Mouse (Mus musculus) limb, embryonic 15.5 days (tissue): ENCODE data around the gene Grik1. TPM values are rescaled to one million over a fixed set of nuclear protein-coding genes. Genes with fewer than 3 reads are reported as not detected.

Experiments used
- ATAC-seq: fragments of 200-750 bp; cut with Nextera tagmentation; 2 replicates; pipeline ENCODE4 v1.8.0; 2017; ENCODE audit warnings: low read depth, moderate TSS enrichment; ENCODE audit not compliant: insufficient number of reproducible peaks, low FRiP score, low TSS enrichment
- H3K27ac ChIP-seq: fragments of 300-500 bp; sonication (generic); 2 replicates; pipeline ENCODE4 v1.5.1; 2015; ENCODE audit warnings: moderate library complexity, mild to moderate bottlenecking, inconsistent platforms
- H3K27me3 ChIP-seq: fragments of 300-500 bp; sonication (generic); 2 replicates; pipeline ENCODE4 v1.6.1; 2015; ENCODE audit warnings: inconsistent platforms
- H3K36me3 ChIP-seq: fragments of 300-500 bp; sonication (generic); 2 replicates; pipeline ENCODE4 v1.6.1; 2015; ENCODE audit warnings: inconsistent platforms
- H3K4me1 ChIP-seq: fragments of 300-500 bp; sonication (generic); 2 replicates; pipeline ENCODE4 v1.6.1; 2015; ENCODE audit warnings: inconsistent platforms
- H3K4me2 ChIP-seq: fragments of 300-500 bp; sonication (generic); 2 replicates; pipeline ENCODE4 v1.6.1; 2015; ENCODE audit warnings: mild to moderate bottlenecking, inconsistent platforms
- H3K4me3 ChIP-seq: fragments of 300-500 bp; sonication (generic); 2 replicates; pipeline ENCODE4 v1.5.1; 2015; ENCODE audit warnings: mild to moderate bottlenecking, inconsistent platforms
- H3K9ac ChIP-seq: fragments of 300-500 bp; sonication (generic); 2 replicates; pipeline ENCODE4 v1.6.1; 2015; ENCODE audit warnings: inconsistent platforms
- H3K9me3 ChIP-seq: fragments of 300-500 bp; sonication (generic); 2 replicates; pipeline ENCODE4 v1.6.1; 2016; ENCODE audit warnings: inconsistent platforms
- WGBS: fragments of 180-500 bp; shearing (Covaris S2); methylation state at CpG from one replicate; pipeline ENCODE4 v1.1.7; 2015; 5-methylcytosine and 5-hydroxymethylcytosine counted together
- polyA plus RNA-seq: library from polyadenylated mRNA; unstranded; fragments of >200 nt; fragmentation: Nextera tagmentation; extraction: Ambion mirVana; gene quantifications from 2 replicates; pipeline ENCODE4 v1.2.1, GENCODE M21; 2015

Gene Grik1
- polyA plus RNA-seq, 1 experiment from 2014 or later = 2.8 TPM

- no peaks in the 10 kb centered on the region for H3K27me3 ChIP-seq
These were observed 68.1 kb downstream of the Grik1 start for GRCm38 (mm10) chr16:88221932-88222331.

GRCm38 (mm10) chr16:88212531-88212930, 77.5 kb downstream of the Grik1 start:
- H3K4me2 ChIP-seq = no peak overlapping the region
- H3K36me3 ChIP-seq = no peaks in the 10 kb centered on the region
- no peak overlapping the region for H3K27ac ChIP-seq
- no peaks in the 10 kb centered on the region for H3K9me3 ChIP-seq
- ATAC-seq = no peak
- no peaks in the 10 kb centered on the region for H3K27me3 ChIP-seq
- no peaks in the 10 kb centered on the region for H3K4me1 ChIP-seq
- H3K9ac ChIP-seq = no peak overlapping the region
- 56% methylated on average over 5 of the region's 5 CpGs for whole genome bisulfite sequencing
- no peak overlapping the region for H3K4me3 ChIP-seq

More at GRCm38 (mm10) chr16:88221932-88222331, 68.1 kb downstream of the Grik1 start:
- Histone ChIP-seq H3K4me3 (no peak overlapping the region), H3K4me1 (no peaks in the 10 kb centered on the region), H3K4me2 (no peak overlapping the region), H3K36me3 (no peaks in the 10 kb centered on the region), H3K9ac (no peak overlapping the region), H3K9me3 (no peaks in the 10 kb centered on the region), H3K27ac (no peak overlapping the region)
- ATAC-seq = no peak
- 59% methylated on average over 3 of the region's 3 CpGs for whole genome bisulfite sequencing

DNA sequence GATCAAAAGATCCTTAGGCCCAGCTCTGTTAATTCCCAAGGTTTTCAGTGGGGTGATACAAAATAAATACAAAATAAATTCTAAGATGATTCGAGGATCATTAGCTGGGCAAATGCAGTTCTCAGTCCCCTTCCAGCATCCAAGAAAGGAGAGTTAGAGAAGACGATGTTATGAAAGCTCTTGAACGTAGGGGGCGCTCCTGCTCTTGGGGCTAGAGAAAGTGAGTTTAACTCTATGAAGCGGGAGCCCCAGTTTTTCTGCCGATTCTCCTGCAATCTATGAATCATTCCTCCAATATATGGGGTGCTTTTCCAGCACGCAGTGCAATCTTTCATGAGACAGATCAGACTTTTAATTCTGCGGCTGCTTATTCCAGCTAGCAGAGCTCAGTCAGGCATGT, 78.2 kb downstream of the Grik1 start:
- Histone ChIP-seq H3K27ac (no peak overlapping the region), H3K4me2 (no peak overlapping the region), H3K4me3 (no peak overlapping the region), H3K27me3 (no peaks in the 10 kb centered on the region), H3K4me1 (no peaks in the 10 kb centered on the region), H3K9ac (no peak overlapping the region), H3K9me3 (no peaks in the 10 kb centered on the region), H3K36me3 (no peaks in the 10 kb centered on the region)
- WGBS = 67% methylated on average over 8 of the region's 8 CpGs
- ATAC-seq = no peak

DNA sequence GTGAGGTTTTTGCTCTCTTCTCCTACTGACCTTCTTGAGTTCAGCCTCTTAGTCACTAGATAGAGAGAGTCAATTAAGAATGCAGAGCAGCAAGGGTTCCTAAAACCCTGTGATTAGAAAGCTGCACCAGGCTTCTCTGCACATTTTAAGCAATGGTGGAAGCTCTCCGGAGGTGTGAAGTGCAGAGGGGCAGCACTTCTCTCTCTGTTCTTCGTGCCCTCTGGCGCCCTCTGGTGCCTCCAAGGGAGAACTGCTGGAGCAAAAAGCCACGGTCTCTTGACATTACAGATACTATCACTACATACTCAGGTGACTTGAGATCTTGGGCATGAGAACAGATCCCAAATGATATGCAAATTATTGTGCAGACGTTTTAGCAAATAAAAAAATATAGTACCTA, 85.7 kb downstream of the Grik1 start:
- no peak for ATAC-seq
- Histone ChIP-seq H3K9ac (no peak overlapping the region), H3K4me1 (no peaks in the 10 kb centered on the region), H3K9me3 (no peaks in the 10 kb centered on the region), H3K27ac (no peak overlapping the region), H3K4me3 (no peak overlapping the region), H3K27me3 (no peaks in the 10 kb centered on the region), H3K36me3 (no peaks in the 10 kb centered on the region), H3K4me2 (no peak overlapping the region)
- 5% methylated on average over 5 of the region's 5 CpGs for WGBS

- H3K4me3 ChIP-seq = no peak overlapping the region
- H3K36me3 ChIP-seq = no peaks in the 10 kb centered on the region
- no peaks in the 10 kb centered on the region for H3K27me3 ChIP-seq
- H3K4me2 ChIP-seq = no peak overlapping the region
- no peaks in the 10 kb centered on the region for H3K9me3 ChIP-seq
- 71% methylated on average over 6 of the region's 6 CpGs for WGBS
- no peak overlapping the region for H3K27ac ChIP-seq
- no peak for ATAC-seq
- no peaks in the 10 kb centered on the region for H3K4me1 ChIP-seq
- H3K9ac ChIP-seq = no peak overlapping the region
These were observed 86.1 kb downstream of the Grik1 start for GRCm38 (mm10) chr16:88203985-88204384.

DNA sequence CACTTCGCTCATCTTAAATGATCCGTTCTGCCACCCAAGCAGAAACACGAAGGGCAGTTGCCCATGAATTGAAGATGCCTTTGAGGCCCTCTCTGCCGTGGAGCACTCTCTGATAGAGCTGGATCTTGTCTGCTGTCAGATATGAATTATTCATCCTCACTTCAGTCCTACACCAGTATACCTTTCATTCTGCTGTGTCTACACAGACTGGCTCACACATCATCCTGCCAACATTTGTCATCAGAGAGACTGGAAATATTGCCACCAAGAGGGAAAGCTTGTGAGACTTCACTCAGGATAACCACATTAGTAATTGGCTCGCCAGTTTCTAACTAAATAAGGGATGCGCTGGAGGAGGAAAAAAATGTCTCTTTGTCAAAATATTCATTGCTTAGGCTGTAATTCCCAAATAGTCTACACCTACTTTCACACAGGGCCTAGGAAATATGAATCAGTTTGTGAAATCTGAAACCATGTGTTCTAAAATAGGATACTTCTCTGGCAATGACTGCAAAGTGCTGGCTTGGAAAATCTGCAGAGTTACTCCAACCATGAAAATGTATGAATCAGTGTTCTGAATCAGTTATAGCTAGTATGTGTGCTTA, 102.5 kb downstream of the Grik1 start:
- H3K4me1 ChIP-seq = no peaks in the 10 kb centered on the region
- H3K4me2 ChIP-seq = no peak overlapping the region
- no peaks in the 10 kb centered on the region for H3K27me3 ChIP-seq
- H3K4me3 ChIP-seq = no peak overlapping the region
- H3K36me3 ChIP-seq = no peaks in the 10 kb centered on the region
- H3K27ac ChIP-seq = no peak overlapping the region
- H3K9me3 ChIP-seq = no peaks in the 10 kb centered on the region
- 76% methylated on average over 6 of the region's 6 CpGs for WGBS
- no peak overlapping the region for H3K9ac ChIP-seq
- no peak for ATAC-seq

DNA sequence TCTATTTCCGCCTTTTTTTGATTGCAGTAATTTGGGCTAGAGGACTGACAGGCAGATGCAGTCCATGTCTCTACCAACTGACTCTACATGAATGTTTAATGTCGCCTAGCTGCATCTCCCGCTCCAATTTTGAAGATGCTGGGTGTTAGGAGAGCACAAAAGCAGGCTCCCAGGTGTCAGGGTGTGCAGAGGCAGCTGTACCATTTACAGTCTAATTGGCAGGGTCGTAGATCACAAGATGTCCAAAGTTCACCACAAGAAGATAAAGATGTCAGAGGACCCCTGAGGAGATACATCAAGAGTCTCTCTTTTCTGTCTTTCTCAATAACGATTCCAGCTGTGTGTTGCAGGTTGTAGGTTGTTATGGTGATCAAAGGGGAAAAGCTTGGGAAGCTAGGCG, 111.3 kb downstream of the Grik1 start:
- H3K36me3 ChIP-seq = no peaks in the 10 kb centered on the region
- no peaks in the 10 kb centered on the region for H3K9me3 ChIP-seq
- no peak for ATAC-seq
- no peak overlapping the region for H3K4me2 ChIP-seq
- H3K27me3 ChIP-seq = no peaks in the 10 kb centered on the region
- no peak overlapping the region for H3K9ac ChIP-seq
- H3K27ac ChIP-seq = no peak overlapping the region
- no peaks in the 10 kb centered on the region for H3K4me1 ChIP-seq
- WGBS = 54% methylated on average over 6 of the region's 6 CpGs
- no peak overlapping the region for H3K4me3 ChIP-seq

GRCm38 (mm10) chr16:88177364-88177763, 112.7 kb downstream of the Grik1 start:
- Histone ChIP-seq H3K9me3 (no peaks in the 10 kb centered on the region), H3K9ac (no peak overlapping the region), H3K4me1 (no peaks in the 10 kb centered on the region), H3K27ac (no peak overlapping the region), H3K4me3 (no peak overlapping the region), H3K4me2 (no peak overlapping the region), H3K36me3 (no peaks in the 10 kb centered on the region), H3K27me3 (no peaks in the 10 kb centered on the region)
- 54% methylated on average over 3 of the region's 3 CpGs for WGBS
- ATAC-seq = no peak

- Histone ChIP-seq H3K27me3 (no peaks in the 10 kb centered on the region), H3K4me3 (no peak overlapping the region), H3K4me1 (no peaks in the 10 kb centered on the region), H3K36me3 (no peaks in the 10 kb centered on the region), H3K9ac (no peak overlapping the region), H3K9me3 (no peaks in the 10 kb centered on the region), H3K27ac (no peak overlapping the region), H3K4me2 (no peak overlapping the region)
- ATAC-seq = no peak
- WGBS = 83% methylated on average over 9 of the region's 9 CpGs
These were observed 115.9 kb downstream of the Grik1 start for GRCm38 (mm10) chr16:88174083-88174721.

DNA sequence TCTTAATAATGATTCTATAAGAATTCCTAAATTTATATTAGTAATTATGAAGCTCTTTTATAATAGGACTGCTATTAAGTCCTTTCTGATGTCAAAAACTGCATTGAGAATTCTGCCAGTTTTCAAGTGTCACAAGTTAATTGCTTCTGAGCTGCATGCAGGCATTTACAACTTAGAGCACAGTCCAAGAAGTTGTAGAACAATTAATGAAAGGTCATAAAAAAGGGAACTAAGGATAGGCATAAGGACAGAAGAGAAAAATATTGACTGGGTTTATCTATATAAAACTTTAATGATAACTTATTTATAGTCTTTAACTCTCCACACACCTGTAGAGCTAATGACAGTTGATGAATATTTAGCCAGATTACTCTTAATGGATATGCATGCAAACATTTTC, 123.5 kb downstream of the Grik1 start:
- Histone ChIP-seq H3K27me3 (no peaks in the 10 kb centered on the region), H3K4me3 (no peak overlapping the region), H3K36me3 (no peaks in the 10 kb centered on the region), H3K9ac (no peak overlapping the region), H3K27ac (no peak overlapping the region), H3K4me1 (no peaks in the 10 kb centered on the region), H3K4me2 (no peak overlapping the region), H3K9me3 (no peaks in the 10 kb centered on the region)
- no peak for ATAC-seq

DNA sequence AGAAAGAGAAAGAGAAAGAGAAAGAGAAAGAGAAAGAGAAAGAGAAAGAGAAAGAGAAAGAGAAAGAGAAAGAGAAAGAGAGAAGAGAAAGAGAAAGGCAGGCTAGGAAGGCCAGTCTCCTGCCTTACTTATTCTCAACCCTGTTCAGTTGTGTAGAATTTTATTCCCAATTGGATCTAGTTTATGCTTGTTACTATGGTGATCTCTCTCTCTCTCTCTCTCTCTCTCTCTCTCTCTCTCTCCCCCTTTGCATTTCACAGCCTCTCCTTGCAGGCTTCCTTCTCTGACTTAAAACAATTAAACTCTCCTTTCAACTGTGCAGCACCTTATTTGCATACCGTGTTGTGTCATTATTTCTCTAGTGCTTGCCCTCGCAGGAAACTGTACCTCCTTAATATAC, 147.5 kb downstream of the Grik1 start:
- WGBS = 60% methylated on average over 2 of the region's 2 CpGs

DNA sequence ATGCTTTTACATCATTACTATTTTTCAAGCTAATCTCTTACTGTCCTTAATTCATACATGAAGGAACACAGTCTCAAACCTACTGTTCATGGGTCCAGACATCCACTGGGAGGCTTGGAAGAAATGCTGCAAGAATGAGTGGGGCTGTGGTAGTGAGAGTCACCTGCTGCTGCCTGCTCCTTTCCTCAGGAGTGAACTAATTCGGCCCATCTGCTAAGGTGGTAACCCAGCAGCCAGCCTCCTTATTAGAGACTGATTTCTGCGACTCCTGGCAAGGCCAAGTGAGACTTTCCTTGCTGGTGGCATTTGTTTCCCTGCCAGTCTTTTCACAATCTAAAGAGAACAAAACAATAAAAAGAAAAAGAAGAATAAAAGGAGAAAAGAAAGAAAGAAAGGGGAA, 147.9 kb downstream of the Grik1 start:
- ATAC-seq = no peak
- Histone ChIP-seq H3K9me3 (no peaks in the 10 kb centered on the region), H3K9ac (no peak overlapping the region), H3K36me3 (no peaks in the 10 kb centered on the region), H3K27ac (no peak overlapping the region), H3K4me2 (no peak overlapping the region), H3K4me1 (no peaks in the 10 kb centered on the region), H3K4me3 (no peak overlapping the region), H3K27me3 (no peaks in the 10 kb centered on the region)
- 43% methylated on average over 2 of the region's 2 CpGs for WGBS

More for the DNA sequence above, 147.5 kb downstream of the Grik1 start:
- no peak overlapping the region for H3K4me2 ChIP-seq
- H3K4me3 ChIP-seq = no peak overlapping the region
- no peaks in the 10 kb centered on the region for H3K4me1 ChIP-seq
- no peak for ATAC-seq
- H3K36me3 ChIP-seq = no peaks in the 10 kb centered on the region
- no peaks in the 10 kb centered on the region for H3K9me3 ChIP-seq
- no peak overlapping the region for H3K27ac ChIP-seq
- H3K27me3 ChIP-seq = no peaks in the 10 kb centered on the region
- no peak overlapping the region for H3K9ac ChIP-seq

DNA sequence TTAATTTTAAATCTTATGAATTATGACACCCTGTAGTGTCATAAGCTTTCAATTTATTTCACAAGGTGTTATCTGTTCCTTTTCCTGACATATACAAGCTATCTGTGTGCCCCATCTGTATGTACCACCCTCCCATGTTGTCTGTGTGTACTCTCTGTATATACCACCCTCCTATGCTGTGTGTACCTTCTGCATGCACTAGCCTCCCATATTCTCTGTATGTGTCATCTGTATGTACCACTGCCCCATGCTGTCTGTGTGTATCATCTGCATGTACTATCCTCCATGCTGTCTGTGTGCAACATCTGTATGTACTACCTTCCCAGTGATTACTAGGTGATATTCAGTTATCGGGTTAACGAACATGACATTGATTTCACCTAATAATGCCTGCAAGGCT, 148.5 kb downstream of the Grik1 start:
- 89% methylated on average over 2 of the region's 2 CpGs for WGBS
- Histone ChIP-seq H3K4me3 (no peak overlapping the region), H3K4me2 (no peak overlapping the region), H3K27ac (no peak overlapping the region), H3K36me3 (no peaks in the 10 kb centered on the region), H3K9me3 (no peaks in the 10 kb centered on the region), H3K27me3 (no peaks in the 10 kb centered on the region), H3K4me1 (no peaks in the 10 kb centered on the region), H3K9ac (no peak overlapping the region)
- no peak for ATAC-seq
